Mouse (Mus musculus) left cerebral cortex, adult 18-20 months (tissue): ENCODE measurements around the gene Phf23. TPM values are rescaled to one million over a fixed set of nuclear protein-coding genes. Genes with fewer than 3 reads are reported as not detected.

Source experiments
- microRNA-seq, 2 experiments: library from miRNA; unstranded; fragments of <30 nt; microRNA quantifications; one replicate each; pipeline ENCODE4 v1.2.0; 2021
- total RNA-seq, 2 experiments: library from RNA; stranded (reverse); gene quantifications; 2 replicates each; pipeline ENCODE4 v1.2.3; 2021

The Phf23 gene
- total RNA-seq, 2 experiments from 2014 or later, result 52.6 to 53.8 TPM

Small RNA genes within 50 kb of the gene (microRNA-seq; reads per million reads assigned to microRNA genes)
- gene Gm44349 (0 reads per million in 2 experiments), gene Mir324 (5,663 to 7,388 reads per million in 2 experiments)

Other genes with a start within 250 kb of the Phf23 start
- 10 to 100 TPM; 44.2 to 46.2 TPM for gene Polr2a, start 237.1 kb upstream of the Phf23 start, total RNA-seq
- gene Slc35g3, start 233.8 kb upstream of the Phf23 start, total RNA-seq, result not detected
- 100 to 1,000 TPM; 146 to 156 TPM for gene Zbtb4, start 229.9 kb upstream of the Phf23 start, total RNA-seq
- gene Chrnb1, start 199.8 kb upstream of the Phf23 start, total RNA-seq, result 1 to 10 TPM; 1.2 TPM
- gene Fgf11, start 193.9 kb upstream of the Phf23 start, total RNA-seq, result 10 to 100 TPM; 17.1 to 18.5 TPM
- gene Tmem102, start 190.2 kb upstream of the Phf23 start, total RNA-seq, result under 1 TPM in 1 of 2 experiments, not detected in 1; 0.26 TPM
- gene Gm39566, start 180.5 kb upstream of the Phf23 start, total RNA-seq, result not detected
- not detected for gene Spem2, start 177.3 kb upstream of the Phf23 start, total RNA-seq
- gene Spem1, start 173.6 kb upstream of the Phf23 start, total RNA-seq, result not detected
- gene Nlgn2, start 158.0 kb upstream of the Phf23 start, total RNA-seq, result 100 to 1,000 TPM; 215 to 224 TPM
- 100 to 1,000 TPM; 120 to 143 TPM for gene Tmem256, start 157.3 kb upstream of the Phf23 start, total RNA-seq
- gene Plscr3, start 149.4 kb upstream of the Phf23 start, total RNA-seq, result 10 to 100 TPM; 15.6 to 17.7 TPM
- gene Tnk1, start 137.0 kb upstream of the Phf23 start, total RNA-seq, result under 1 TPM in 1 of 2 experiments, not detected in 1; 0.14 TPM
- not detected for gene Tmem95, start 117.8 kb upstream of the Phf23 start, total RNA-seq
- 1 to 10 TPM; 1.2 to 1.4 TPM for gene Kctd11, start 114.4 kb upstream of the Phf23 start, total RNA-seq
- under 1 TPM in 1 of 2 experiments, not detected in 1; 0.14 TPM for gene Acap1, start 100.2 kb upstream of the Phf23 start, total RNA-seq
- gene 2810408A11Rik, start 94.8 kb upstream of the Phf23 start, total RNA-seq, result under 1 TPM; 0.35 to 0.72 TPM
- gene Neurl4, start 94.7 kb upstream of the Phf23 start, total RNA-seq, result 100 to 1,000 TPM; 116 to 118 TPM
- 10 to 100 TPM; 33.0 to 33.4 TPM for gene Gps2, start 81.9 kb upstream of the Phf23 start, total RNA-seq
- 100 to 1,000 TPM; 431 to 468 TPM for gene Eif5a, start 73.8 kb upstream of the Phf23 start, total RNA-seq
- 1 to 10 TPM; 4.6 to 6.5 TPM for gene Ybx2, start 60.0 kb upstream of the Phf23 start, total RNA-seq
- 1 to 10 TPM; 4.9 to 6.4 TPM for gene Slc2a4, start 47.6 kb upstream of the Phf23 start, total RNA-seq
- gene Cldn7, start 31.0 kb upstream of the Phf23 start, total RNA-seq, result not detected
- gene Ctdnep1, start 14.6 kb upstream of the Phf23 start, total RNA-seq, result 100 to 1,000 TPM; 111 to 121 TPM
- gene Elp5, start 13.3 kb upstream of the Phf23 start, total RNA-seq, result 10 to 100 TPM; 78.8 to 87.3 TPM
- gene Gabarap, start 4.6 kb upstream of the Phf23 start, total RNA-seq, result 100 to 1,000 TPM; 231 to 236 TPM
- gene Dvl2, start 4.8 kb downstream of the Phf23 start, total RNA-seq, result 10 to 100 TPM; 28.6 to 32.9 TPM
- gene Acadvl, start 19.6 kb downstream of the Phf23 start, total RNA-seq, result 10 to 100 TPM; 55.6 to 57.9 TPM
- 100 to 1,000 TPM; 718 to 731 TPM for gene Dlg4, start 21.2 kb downstream of the Phf23 start, total RNA-seq
- 1 to 10 TPM; 2.2 to 3.8 TPM for gene Asgr1, start 58.3 kb downstream of the Phf23 start, total RNA-seq
- gene Asgr2, start 96.9 kb downstream of the Phf23 start, total RNA-seq, result not detected
- gene Mgl2, start 134.6 kb downstream of the Phf23 start, total RNA-seq, result 1 to 10 TPM; 1.0 TPM
- 1 to 10 TPM; 2.6 to 4.0 TPM for gene Clec10a, start 160.4 kb downstream of the Phf23 start, total RNA-seq
- 10 to 100 TPM; 34.2 to 35.5 TPM for gene Slc16a11, start 217.0 kb downstream of the Phf23 start, total RNA-seq
- gene Slc16a13, start 225.3 kb downstream of the Phf23 start, total RNA-seq, result 1 to 10 TPM; 5.2 to 8.0 TPM
- 1 to 10 TPM; 1.2 to 3.2 TPM for gene Bcl6b, start 234.0 kb downstream of the Phf23 start, total RNA-seq
- gene 0610010K14Rik, start 242.1 kb downstream of the Phf23 start, total RNA-seq, result 10 to 100 TPM; 44.6 to 47.2 TPM
- 1 to 10 TPM; 3.0 to 4.8 TPM for gene Gm21988, start 244.1 kb downstream of the Phf23 start, total RNA-seq
- 100 to 1,000 TPM; 269 to 280 TPM for gene Rnasek, start 244.1 kb downstream of the Phf23 start, total RNA-seq